Mouse (Mus musculus) layer of hippocampus, postnatal 10 days (tissue): ENCODE results near the gene Chst14. TPM values are rescaled to one million over a fixed set of nuclear protein-coding genes. Genes with fewer than 3 reads are reported as not detected.

Experiments used
- DNase-seq, 2 experiments: peaks; one replicate each; pipeline ENCODE4 v3.0.0; 2021; ENCODE audit warnings: low spot score in 2 of 2
- total RNA-seq, 2 experiments: library from RNA; stranded (reverse); gene quantifications; 2 replicates each; pipeline ENCODE4 v1.2.3; 2021

Chst14 gene
- total RNA-seq, 2 experiments from 2014 or later: 2.5 to 3.5 TPM

- DNase-seq: no peak
Measured at GRCm38 (mm10) chr2:118963007-118963675, 36.8 kb downstream of the Chst14 start.

GRCm38 (mm10) chr2:118963676-118964012 lies 37.3 kb downstream of the Chst14 start:
- no peak for DNase-seq

- no peak for DNase-seq
Measured at GRCm38 (mm10) chr2:118969585-118970147, 43.4 kb downstream of the Chst14 start.

GRCm38 (mm10) chr2:118972048-118972447 lies 45.8 kb downstream of the Chst14 start:
- no peak for DNase-seq

- DNase-seq: peak; percentile 93 to 94
Measured at GRCm38 (mm10) chr2:118972687-118973376, 46.5 kb downstream of the Chst14 start.

- DNase-seq: no peak
Measured at GRCm38 (mm10) chr2:118975855-118976254, 49.6 kb downstream of the Chst14 start.

- peak; percentile 88 to 92 for DNase-seq
Measured at GRCm38 (mm10) chr2:118976282-118976929, 50.1 kb downstream of the Chst14 start.

GRCm38 (mm10) chr2:118976941-118977340 lies 50.6 kb downstream of the Chst14 start:
- no peak for DNase-seq

GRCm38 (mm10) chr2:118978064-118978463 lies 51.8 kb downstream of the Chst14 start:
- no peak for DNase-seq

Other genes starting within 250 kb of the Chst14 start
- gene Ankrd63, start 222.5 kb upstream of the Chst14 start, total RNA-seq: 1 to 10 TPM; 3.0 to 3.8 TPM
- 1 to 10 TPM; 2.1 to 2.9 TPM for gene Plcb2, start 198.1 kb upstream of the Chst14 start, total RNA-seq
- 10 to 100 TPM; 31.7 to 33.4 TPM for gene Inafm2, start 180.7 kb upstream of the Chst14 start, total RNA-seq
- 1 to 10 TPM; 2.4 to 2.6 TPM for gene Ccdc9b, start 163.8 kb upstream of the Chst14 start, total RNA-seq
- gene Phgr1, start 153.7 kb upstream of the Chst14 start, total RNA-seq: not detected
- 100 to 1,000 TPM; 191 to 195 TPM for gene Disp2, start 146.8 kb upstream of the Chst14 start, total RNA-seq
- gene Knstrn, start 112.5 kb upstream of the Chst14 start, total RNA-seq: 1 to 10 TPM; 5.4 to 5.6 TPM
- gene Ivd, start 64.5 kb upstream of the Chst14 start, total RNA-seq: 100 to 1,000 TPM in 1 of 2 experiments, 10 to 100 TPM in 1; 76.5 to 102 TPM
- gene Bahd1, start 26.1 kb upstream of the Chst14 start, total RNA-seq: 10 to 100 TPM; 36.6 to 43.1 TPM
- gene Ccdc32, start 102.9 kb downstream of the Chst14 start, total RNA-seq: 10 to 100 TPM; 57.7 to 57.9 TPM
- 1 to 10 TPM; 6.2 to 6.5 TPM for gene Rpusd2, start 108.3 kb downstream of the Chst14 start, total RNA-seq
- gene Knl1, start 120.6 kb downstream of the Chst14 start, total RNA-seq: 1 to 10 TPM; 2.2 to 3.2 TPM
- gene Rad51, start 186.3 kb downstream of the Chst14 start, total RNA-seq: 1 to 10 TPM; 3.7 to 4.2 TPM
- 10 to 100 TPM; 43.0 to 51.9 TPM for gene Rmdn3, start 230.5 kb downstream of the Chst14 start, total RNA-seq
- under 1 TPM in 1 of 2 experiments, not detected in 1; 0.62 TPM for gene Gchfr, start 241.3 kb downstream of the Chst14 start, total RNA-seq
- gene Gm14137, start 248.0 kb downstream of the Chst14 start, total RNA-seq: under 1 TPM in 1 of 2 experiments, not detected in 1; 0.13 TPM